Mouse (Mus musculus): ENCODE data around the gene Recql5. TPM values are rescaled to one million over a fixed set of nuclear protein-coding genes. Genes with fewer than 3 reads are reported as not detected.

Gene Recql5
- 10 to 100 TPM; 27.1 to 29.4 TPM for total RNA-seq (2021)
- long read RNA-seq, experiment 1, transcript Recql5-201 (19 exons, 3,971 nt) = major isoform, 13 of 32 reads
- long read RNA-seq, experiment 1, partial matches to known transcripts = 3 of 32 reads
- long read RNA-seq, experiment 1, other reads (novel, unspliced or antisense) = 15 of 32 reads
- long read RNA-seq, experiment 2, transcript Recql5-201 (19 exons, 3,971 nt) = major isoform, 11 of 30 reads
- long read RNA-seq, experiment 2, partial matches to known transcripts = 4 of 30 reads
- long read RNA-seq, experiment 2, other reads (novel, unspliced or antisense) = 15 of 30 reads

GRCm38 (mm10) chr11:115933108-115933746 lies at the start of gene Recql5, which contains the start of gene Sap30bp:
Gene Recql5, minus strand, starts transcription at chr11:115933477.
Gene Sap30bp, plus strand, starts transcription at chr11:115933282.
- H3K4me3 ChIP-seq = peak within 1 kb of the TSS; percentile 96
- intact Hi-C loops (cut with DNase I) = no loop called here
- H3K27ac ChIP-seq = peak within 1 kb of the TSS; percentile 83
- TF ChIP-seq CTCF (IDR thresholded peaks at IDR 0.05) = no peak
- DNase-seq (ENCODE audit: extremely low spot score in 1 of 2, low spot score in 2 of 2) = peak; percentile 98

DNA sequence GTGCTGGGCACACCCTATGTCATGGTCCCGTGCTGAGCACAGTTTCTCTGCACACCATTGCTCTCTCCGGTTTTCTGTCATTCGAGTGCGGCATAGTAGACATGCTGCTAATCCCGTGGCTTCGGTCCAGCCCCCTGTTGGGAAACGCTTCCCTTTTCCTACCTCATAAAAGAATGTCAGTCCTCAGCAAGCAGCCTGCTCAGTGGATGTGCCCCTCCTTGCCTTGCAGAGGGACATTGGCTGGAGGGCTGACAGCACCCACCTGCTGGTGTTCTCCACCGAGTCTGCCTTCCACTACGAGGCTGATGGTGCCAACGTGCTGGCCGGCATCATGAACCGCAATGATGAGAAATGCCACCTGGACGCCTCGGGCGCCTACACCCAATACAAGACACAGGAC lies 49.2 kb upstream of the Recql5 start:
- intact Hi-C loops (cut with DNase I) = no loop called here
- Histone ChIP-seq H3K4me3 (no peak overlapping the region), H3K27ac (no peak overlapping the region)
- no peak for TF ChIP-seq CTCF (IDR thresholded peaks at IDR 0.05)
- DNase-seq (ENCODE audit: extremely low spot score in 1 of 2, low spot score in 2 of 2) = no peak

DNA sequence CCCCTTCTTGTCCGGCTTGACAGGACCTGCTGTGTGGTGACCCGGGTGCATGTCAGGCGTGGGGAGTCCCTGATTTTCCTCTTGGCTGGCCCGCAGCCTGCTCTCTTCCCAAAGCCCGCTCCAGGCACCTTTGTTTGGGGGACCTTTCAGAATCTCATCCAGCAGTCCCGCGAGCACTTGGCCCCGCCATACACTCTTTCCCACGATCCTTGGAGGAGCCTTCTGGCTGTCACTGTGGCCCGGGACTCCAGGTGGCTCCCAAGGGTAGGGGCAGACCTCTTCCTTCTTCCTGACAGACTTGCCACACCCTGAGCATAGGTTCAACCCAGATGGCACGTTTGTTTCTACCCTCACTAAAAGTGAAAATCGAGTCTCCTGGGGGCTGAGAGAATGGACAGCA lies 42.3 kb upstream of the Recql5 start:
- no peak for DNase-seq (ENCODE audit: extremely low spot score in 1 of 2, low spot score in 2 of 2)
- Histone ChIP-seq H3K27ac (no peak overlapping the region), H3K4me3 (no peak overlapping the region)
- TF ChIP-seq CTCF (IDR thresholded peaks at IDR 0.05) = no peak
- intact Hi-C loops (cut with DNase I) = no loop called here

DNA sequence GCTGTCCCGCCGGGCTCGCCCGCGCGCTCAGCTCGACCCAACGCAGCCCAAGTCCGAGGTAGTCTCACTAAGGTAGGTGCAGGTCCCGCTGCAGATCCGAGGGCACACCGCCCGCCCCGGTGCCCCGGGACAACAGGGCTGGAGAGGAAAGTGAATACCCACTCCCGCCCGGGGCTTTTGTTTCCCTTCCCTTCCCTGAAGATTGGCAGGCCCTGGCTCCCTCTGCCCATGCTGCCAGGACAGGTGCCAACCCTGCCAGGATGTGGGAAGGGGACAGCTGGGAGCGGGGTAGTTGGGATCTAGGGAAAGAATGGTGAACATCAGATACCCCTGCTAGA lies 41.8 kb upstream of the Recql5 start:
- no peak for TF ChIP-seq CTCF (IDR thresholded peaks at IDR 0.05)
- intact Hi-C loops (cut with DNase I) = no loop called here
- no peak overlapping the region for H3K27ac ChIP-seq
- H3K4me3 ChIP-seq = peak overlapping the region; percentile 36
- DNase-seq (ENCODE audit: extremely low spot score in 1 of 2, low spot score in 2 of 2) = no peak

GRCm38 (mm10) chr11:115974309-115975082 lies 41.2 kb upstream of the Recql5 start, which contains the start of gene Itgb4:
Gene Itgb4, plus strand, starts transcription at chr11:115974709.
- Histone ChIP-seq H3K27ac (no peak within 1 kb of the TSS), H3K4me3 (peak within 1 kb of the TSS; percentile 36)
- intact Hi-C loops (cut with DNase I) = no loop called here
- DNase-seq (ENCODE audit: extremely low spot score in 1 of 2, low spot score in 2 of 2) = no peak
- TF ChIP-seq CTCF (IDR thresholded peaks at IDR 0.05) = no peak; the same call in 1 of the 2 replicates

DNA sequence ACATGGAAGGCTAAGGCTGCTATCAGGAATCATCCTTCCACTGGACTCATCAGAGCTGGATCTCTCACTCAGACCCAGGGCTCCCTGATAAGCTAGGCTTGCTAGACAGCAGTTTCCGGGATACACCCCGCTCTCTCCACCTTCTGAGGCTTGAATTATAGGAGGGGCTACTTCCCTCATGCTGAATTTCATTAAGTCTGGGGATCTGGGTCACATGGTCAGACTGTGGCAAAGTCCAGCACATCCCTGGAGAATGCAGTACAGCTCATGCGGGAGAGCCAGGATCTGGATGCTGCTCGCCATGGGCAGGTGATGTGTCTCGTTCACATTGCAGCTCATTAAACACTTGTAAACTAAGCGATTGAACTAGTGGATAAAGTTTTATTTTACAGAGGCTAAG lies 37.7 kb upstream of the Recql5 start:
- intact Hi-C loops (cut with DNase I) = no loop called here
- no peak for TF ChIP-seq CTCF (IDR thresholded peaks at IDR 0.05)
- Histone ChIP-seq H3K4me3 (no peak overlapping the region), H3K27ac (no peak overlapping the region)
- DNase-seq (ENCODE audit: extremely low spot score in 1 of 2, low spot score in 2 of 2) = no peak

DNA sequence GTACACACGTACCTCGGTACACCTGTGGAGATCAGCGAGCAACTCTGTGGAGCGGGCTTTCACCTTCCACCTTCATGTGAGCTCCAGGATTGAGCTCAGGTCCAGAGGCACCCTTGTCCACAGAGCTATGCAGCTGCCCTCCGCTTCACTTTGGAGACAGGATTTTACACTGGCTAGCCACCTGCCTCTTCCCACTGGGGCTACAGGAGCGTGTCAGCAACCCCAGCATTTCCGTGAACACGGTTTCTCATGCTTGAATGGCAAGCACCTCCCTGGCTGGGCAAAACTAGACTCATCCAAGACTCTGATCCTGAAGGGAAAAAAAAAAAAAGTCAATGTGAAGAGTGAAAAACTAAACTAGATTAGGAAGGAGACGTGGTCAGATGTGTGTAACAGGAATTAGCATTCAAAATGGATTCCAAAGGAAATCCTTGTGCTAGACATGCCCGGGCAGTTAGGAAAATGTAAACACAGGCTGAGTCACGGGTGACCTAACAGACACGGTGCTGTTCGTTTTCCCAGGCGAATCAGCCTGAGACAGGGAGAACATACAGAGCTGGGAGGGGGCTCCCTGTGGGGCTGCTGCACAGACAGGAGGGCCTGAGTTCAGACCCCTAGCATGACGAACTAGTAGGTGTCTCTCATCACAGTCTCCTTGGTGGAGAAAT lies 36.9 kb upstream of the Recql5 start:
- H3K4me3 ChIP-seq = no peak overlapping the region
- DNase-seq (ENCODE audit: extremely low spot score in 1 of 2, low spot score in 2 of 2) = no peak
- no peak for TF ChIP-seq CTCF (IDR thresholded peaks at IDR 0.05)
- intact Hi-C loops (cut with DNase I) = no loop called here
- H3K27ac ChIP-seq = no peak overlapping the region

DNA sequence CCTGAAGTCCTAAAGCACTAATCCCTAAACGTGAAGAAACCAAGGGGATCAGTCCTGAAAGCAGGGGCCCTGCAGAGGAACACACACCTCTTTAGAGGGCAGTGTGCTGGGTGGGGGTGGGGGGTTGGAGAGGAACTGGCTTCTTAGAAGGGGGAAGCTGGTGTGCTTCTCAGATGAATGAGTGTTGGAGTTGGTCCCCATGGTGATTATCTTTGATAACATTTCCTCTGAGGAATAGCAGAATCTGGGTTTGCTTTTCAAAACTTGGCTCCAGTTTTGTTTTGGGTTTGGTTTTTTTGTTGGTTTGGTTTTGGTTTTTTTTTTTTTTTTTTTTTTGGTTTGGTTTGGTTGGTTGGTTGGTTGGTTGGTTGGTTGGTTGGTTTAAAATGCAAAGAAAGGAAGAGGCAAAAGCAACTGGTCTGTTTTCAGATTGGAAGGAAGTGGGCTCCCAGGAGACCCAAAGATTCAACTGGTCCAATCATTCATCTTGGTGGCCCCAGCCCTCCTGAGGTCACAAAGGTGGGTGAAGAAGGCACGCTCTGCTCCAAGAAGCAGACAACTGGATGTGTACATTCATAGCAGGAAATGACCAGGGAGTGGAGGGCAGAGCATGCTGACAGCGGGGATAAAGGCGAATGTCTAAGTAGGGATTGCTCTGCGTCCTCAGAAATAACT lies 35.6 kb upstream of the Recql5 start:
- intact Hi-C loops (cut with DNase I) = no loop called here
- TF ChIP-seq CTCF (IDR thresholded peaks at IDR 0.05) = no peak
- Histone ChIP-seq H3K4me3 (no peak overlapping the region), H3K27ac (no peak overlapping the region)
- DNase-seq (ENCODE audit: extremely low spot score in 1 of 2, low spot score in 2 of 2) = no peak

DNA sequence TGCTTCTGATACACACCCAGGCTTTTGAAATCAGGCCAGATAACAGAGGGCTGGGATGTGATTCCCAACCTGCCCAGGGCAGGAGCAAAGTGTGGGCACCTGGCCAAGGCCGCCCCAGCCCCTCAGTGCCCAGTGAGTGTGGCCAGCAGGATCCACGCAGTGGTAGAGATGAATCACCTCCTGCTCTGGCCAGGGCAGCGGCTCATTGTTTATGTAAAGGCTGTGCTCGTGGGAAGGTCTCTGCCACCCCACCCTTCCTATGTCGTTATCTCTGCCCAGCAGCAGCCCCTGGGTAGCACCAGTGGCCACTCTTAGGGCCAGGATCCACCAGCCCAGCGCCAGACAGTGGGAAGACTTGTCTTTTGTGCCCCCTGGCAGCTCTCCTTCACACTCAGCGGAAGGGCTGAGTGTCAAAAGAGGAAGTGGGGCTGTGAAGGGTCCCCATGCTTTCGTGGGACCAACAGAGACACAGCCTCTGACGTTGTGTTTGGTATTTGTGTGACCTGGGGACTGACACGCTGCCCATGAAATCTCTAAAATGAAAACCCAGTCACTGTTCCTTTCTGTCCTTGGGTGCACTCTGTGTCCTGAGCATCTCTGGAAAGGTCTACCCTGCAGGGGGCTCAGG lies 31.8 kb upstream of the Recql5 start:
- intact Hi-C loops (cut with DNase I) = no loop called here
- DNase-seq (ENCODE audit: extremely low spot score in 1 of 2, low spot score in 2 of 2) = no peak
- H3K27ac ChIP-seq = no peak overlapping the region
- TF ChIP-seq CTCF (IDR thresholded peaks at IDR 0.05) = no peak
- no peak overlapping the region for H3K4me3 ChIP-seq

DNA sequence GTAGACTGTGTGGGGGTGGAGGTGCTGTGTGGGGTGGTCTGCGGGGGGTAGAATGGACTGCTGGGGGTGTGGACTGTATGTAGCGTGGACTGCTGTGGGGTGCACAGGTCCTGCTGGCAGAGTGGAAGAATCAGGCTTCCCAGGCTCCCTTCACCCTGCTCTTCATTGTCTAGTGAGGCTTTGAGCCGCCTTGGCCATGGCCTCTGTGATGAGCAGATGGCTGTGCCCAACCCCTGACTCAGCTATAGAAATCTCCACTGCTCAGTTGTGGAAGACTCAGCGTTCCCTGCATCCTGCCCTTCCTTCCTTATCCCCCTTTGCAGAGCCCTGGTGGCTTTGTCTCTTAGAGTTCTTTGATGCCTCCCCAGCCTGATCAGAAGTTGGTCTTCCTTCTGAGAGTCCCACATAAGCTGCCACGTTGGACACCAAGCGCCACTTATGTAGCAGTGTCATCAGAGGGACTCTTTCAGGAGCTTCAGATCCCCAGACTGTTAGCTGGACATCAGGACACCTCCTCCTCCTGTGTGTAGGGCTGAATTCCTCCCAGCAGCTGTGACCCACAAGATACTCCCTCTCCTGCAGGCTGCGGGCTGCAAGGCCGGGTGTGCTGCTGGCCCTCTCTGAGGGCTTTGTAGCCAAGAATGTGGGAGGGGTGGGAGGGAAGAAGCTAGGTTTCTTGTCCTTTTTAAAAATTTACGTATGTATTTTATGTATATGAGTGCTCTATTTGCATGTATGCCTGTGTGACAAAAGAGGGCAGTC lies 29.6 kb upstream of the Recql5 start:
- Histone ChIP-seq H3K27ac (no peak overlapping the region), H3K4me3 (no peak overlapping the region)
- no peak for TF ChIP-seq CTCF (IDR thresholded peaks at IDR 0.05)
- no peak for DNase-seq (ENCODE audit: extremely low spot score in 1 of 2, low spot score in 2 of 2)
- intact Hi-C loops (cut with DNase I) = no loop called here
